Mouse (Mus musculus) MEL (cell line): Measurements from ENCODE around the gene Kcng3. TPM values are rescaled to one million over a fixed set of nuclear protein-coding genes. Genes with fewer than 3 reads are reported as not detected.

Experiments used
- DNase-seq: peaks from one replicate; pipeline ENCODE4 v3.0.0; 2011; ENCODE audit warnings: low read depth, low spot score
- H3K27ac ChIP-seq: 2 replicates; pipeline ENCODE4 v1.5.1; 2012; ENCODE audit warnings: low read depth, mild to moderate bottlenecking, control low read depth, low read length, moderate library complexity; ENCODE audit not compliant: control insufficient read depth
- H3K27me3 ChIP-seq, 2 experiments: fragments of 150-350 bp in 1 of 2; sonication (generic) in 1 of 2; 2 replicates each; pipeline ENCODE4 v1.6.1; 2012; ENCODE audit warnings: low read length in 2 of 2, mild to moderate bottlenecking in 2 of 2, improper control_type of control experiment in 1 of 2, moderate library complexity in 1 of 2; ENCODE audit not compliant: insufficient read depth in 2 of 2, control insufficient read depth in 1 of 2
- H3K36me3 ChIP-seq, 2 experiments: 2 replicates each; pipeline ENCODE4 v1.6.1; 2012 to 2014; ENCODE audit warnings: low read length in 2 of 2, improper control_type of control experiment in 1 of 2, inconsistent platforms in 1 of 2, mild to moderate bottlenecking in 1 of 2; ENCODE audit not compliant: insufficient read depth in 2 of 2, control insufficient read depth in 1 of 2
- H3K4me1 ChIP-seq, 2 experiments: fragments of 150-350 bp in 1 of 2; sonication (generic) in 1 of 2; 2 replicates each; pipeline ENCODE4 v1.6.1; 2012; ENCODE audit warnings: low read length in 2 of 2, improper control_type of control experiment in 1 of 2, mild to moderate bottlenecking in 1 of 2; ENCODE audit not compliant: insufficient read depth in 2 of 2, control insufficient read depth in 1 of 2
- H3K4me3 ChIP-seq, 2 experiments: fragments of 150-350 bp in 1 of 2; sonication (generic) in 1 of 2; 2 replicates each; pipeline ENCODE4 v1.5.1; 2012; ENCODE audit warnings: low read depth in 2 of 2, low read length in 2 of 2, mild to moderate bottlenecking in 2 of 2, moderate library complexity in 2 of 2, control low read depth in 1 of 2, improper control_type of control experiment in 1 of 2; ENCODE audit not compliant: control insufficient read depth in 1 of 2, insufficient read depth in 1 of 2
- H3K79me2 ChIP-seq: 2 replicates; pipeline ENCODE4 v1.6.1; 2012; ENCODE audit warnings: mild to moderate bottlenecking, low read length, moderate library complexity; ENCODE audit not compliant: control insufficient read depth, poor library complexity, insufficient read depth
- H3K9ac ChIP-seq: 2 replicates; pipeline ENCODE4 v1.6.1; 2012; ENCODE audit warnings: low read depth, mild to moderate bottlenecking, control low read depth, low read length, moderate library complexity; ENCODE audit not compliant: control insufficient read depth, poor library complexity, severe bottlenecking
- H3K9me3 ChIP-seq: fragments of 150-350 bp; sonication (generic); replicated peaks from 2 replicates; pipeline ENCODE4 v1.6.1; 2012; ENCODE audit warnings: mild to moderate bottlenecking, low read length, improper control_type of control experiment, moderate library complexity; ENCODE audit not compliant: insufficient read depth
- CHD1 ChIP-seq: IDR thresholded peaks from 2 replicates; pipeline ENCODE4 v1.6.1; 2012; ENCODE audit warnings: low read depth, mild to moderate bottlenecking, inconsistent platforms, low read length, improper control_type of control experiment
- E2F4 ChIP-seq: IDR thresholded peaks from 2 replicates; pipeline ENCODE4 v1.6.1; 2011; ENCODE audit warnings: low read depth, low read length, improper control_type of control experiment, borderline replicate concordance
- EP300 ChIP-seq, 2 experiments: IDR thresholded peaks; 2 replicates each; pipeline ENCODE4 v1.6.1; 2011; ENCODE audit warnings: improper control_type of control experiment in 2 of 2, low read length in 2 of 2, low read depth in 1 of 2, mild to moderate bottlenecking in 1 of 2
- GABPA ChIP-seq: IDR thresholded peaks from 2 replicates; pipeline ENCODE4 v1.6.1; 2012; ENCODE audit warnings: low read depth, mild to moderate bottlenecking, inconsistent platforms, low read length, improper control_type of control experiment, moderate library complexity
- HCFC1 ChIP-seq: IDR thresholded peaks from 2 replicates; pipeline ENCODE4 v1.6.1; 2012; ENCODE audit warnings: low read depth, mild to moderate bottlenecking, inconsistent platforms, low read length, improper control_type of control experiment, moderate library complexity
- JUND ChIP-seq: IDR thresholded peaks from 2 replicates; pipeline ENCODE4 v1.6.1; 2011; ENCODE audit warnings: low read depth, mild to moderate bottlenecking, improper control_type of control experiment, low read length
- MAZ ChIP-seq: IDR thresholded peaks from 2 replicates; pipeline ENCODE4 v1.6.1; 2012; ENCODE audit warnings: low read depth, mild to moderate bottlenecking, inconsistent platforms, low read length, improper control_type of control experiment
- MYB ChIP-seq: IDR thresholded peaks from 2 replicates; pipeline ENCODE4 v1.6.1; 2011; ENCODE audit warnings: mild to moderate bottlenecking, low read depth, low read length, improper control_type of control experiment
- NELFE ChIP-seq: IDR thresholded peaks from 2 replicates; pipeline ENCODE4 v1.6.1; 2011; ENCODE audit warnings: low read depth, low read length, improper control_type of control experiment
- POLR2AphosphoS2 ChIP-seq: IDR thresholded peaks from 2 replicates; pipeline ENCODE4 v1.6.1; 2011; ENCODE audit warnings: low read length, improper control_type of control experiment
- POLR2AphosphoS5 ChIP-seq: IDR thresholded peaks from 2 replicates; pipeline ENCODE4 v1.6.1; 2012; ENCODE audit warnings: low read depth, borderline replicate concordance, mild to moderate bottlenecking, inconsistent platforms, low read length, moderate library complexity, mixed read lengths
- TCF12 ChIP-seq: IDR thresholded peaks from 2 replicates; pipeline ENCODE4 v1.6.1; 2014; ENCODE audit warnings: low read depth, mild to moderate bottlenecking, inconsistent platforms, low read length, improper control_type of control experiment, moderate library complexity
- USF1 ChIP-seq: IDR thresholded peaks from 2 replicates; pipeline ENCODE4 v1.6.1; 2014; ENCODE audit warnings: low read depth, mild to moderate bottlenecking, inconsistent platforms, low read length, improper control_type of control experiment, moderate library complexity
- USF2 ChIP-seq, 2 experiments: IDR thresholded peaks; 2 replicates each; pipeline ENCODE4 v1.6.1; 2011 to 2012; ENCODE audit warnings: improper control_type of control experiment in 2 of 2, low read length in 2 of 2, borderline replicate concordance in 1 of 2, inconsistent platforms in 1 of 2, low read depth in 1 of 2, mild to moderate bottlenecking in 1 of 2; ENCODE audit not compliant: insufficient read depth in 1 of 2
- ZKSCAN1 ChIP-seq: IDR thresholded peaks from 2 replicates; pipeline ENCODE4 v1.6.1; 2012; ENCODE audit warnings: low read depth, mild to moderate bottlenecking, inconsistent platforms, low read length, improper control_type of control experiment, moderate library complexity
- polyA plus RNA-seq, 2 experiments: library from polyadenylated mRNA; stranded (reverse) in 1 of 2; unstranded in 1 of 2; fragments of >175 nt in 1 of 2; fragments of >200 nt in 1 of 2; gene quantifications; 2 replicates each; pipeline versions ENCODE4 v1.2.1 to v1.2.4; 2012; ENCODE audit warnings: low replicate concordance in 2 of 2, low read depth in 1 of 2; ENCODE audit not compliant: insufficient read length in 2 of 2, insufficient read depth in 1 of 2, missing spikeins in 1 of 2
- total RNA-seq: library from RNA; depleted of rRNA; stranded (reverse); fragments of 300-350 nt; gene quantifications from 2 replicates; pipeline ENCODE4 v1.2.3, GENCODE M21; 2012

Kcng3 gene
- total and polyA plus RNA-seq, 3 experiments = not detected

DNA sequence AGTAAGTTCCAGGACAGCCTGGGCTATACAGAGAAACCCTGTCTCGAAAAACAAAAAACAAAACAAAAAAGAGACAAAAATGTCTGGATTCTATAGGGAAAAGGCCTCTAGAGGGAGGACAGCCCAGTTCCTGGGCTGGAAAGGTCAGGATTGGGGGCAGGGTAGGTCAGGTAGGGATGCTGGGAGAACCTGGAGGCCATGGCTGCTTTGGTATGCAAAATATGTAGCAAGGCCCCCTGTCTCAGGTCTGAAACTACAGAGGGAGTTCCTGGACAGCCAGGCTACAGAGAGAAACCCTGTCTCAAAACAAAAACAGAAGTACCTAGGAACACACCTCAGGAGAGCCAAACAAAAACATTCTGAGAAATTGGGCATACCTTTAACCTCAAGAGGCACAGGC lies 45.7 kb upstream of the Kcng3 start:
- no peak overlapping the region for H3K27ac ChIP-seq
- no peak for TF ChIP-seq CHD1
- no peak for TF ChIP-seq POLR2AphosphoS5
- TF ChIP-seq POLR2AphosphoS2 = no peak
- no peak for TF ChIP-seq EP300 (IDR thresholded peaks at IDR 0.05; ENCODE audit: low read depth in 1 of 2, low read length in 2 of 2)
- no peak for TF ChIP-seq ZKSCAN1
- no peak for TF ChIP-seq NELFE
- TF ChIP-seq JUND = no peak
- TF ChIP-seq TCF12 = no peak
- TF ChIP-seq HCFC1 = no peak
- no peak for TF ChIP-seq USF2 (IDR thresholded peaks at IDR 0.05; ENCODE audit: borderline replicate concordance in 1 of 2, insufficient read depth in 1 of 2, low read depth in 1 of 2, low read length in 2 of 2)
- H3K36me3 ChIP-seq = no peaks in the 10 kb centered on the region
- H3K4me3 ChIP-seq = no peak overlapping the region
- no peak overlapping the region for H3K9ac ChIP-seq
- H3K9me3 ChIP-seq = no peaks in the 10 kb centered on the region
- H3K4me1 ChIP-seq = no peaks in the 10 kb centered on the region
- no peaks in the 10 kb centered on the region for H3K27me3 ChIP-seq
- no peak for DNase-seq
- no peaks in the 10 kb centered on the region for H3K79me2 ChIP-seq

DNA sequence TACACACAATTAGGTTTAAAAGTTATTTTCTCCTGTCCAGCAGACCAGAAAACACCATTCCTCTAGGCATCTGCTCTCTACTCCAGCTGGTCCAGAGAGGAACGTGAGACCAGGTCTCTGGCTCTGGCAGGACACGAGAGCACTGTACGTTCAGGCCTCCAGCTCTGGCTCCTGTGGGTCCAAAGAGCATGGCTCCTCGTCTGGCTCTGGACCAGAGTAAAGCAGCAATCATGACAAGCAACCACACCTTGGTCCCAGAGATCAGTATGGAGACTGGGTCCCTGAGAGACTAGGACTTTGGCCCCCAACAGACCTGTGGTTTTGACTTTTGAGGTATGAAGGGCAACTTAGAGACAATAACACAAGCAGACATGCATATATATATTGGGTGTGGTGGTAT lies 41.0 kb upstream of the Kcng3 start:
- Histone ChIP-seq H3K27me3 (no peaks in the 10 kb centered on the region), H3K4me1 (no peaks in the 10 kb centered on the region), H3K4me3 (no peak overlapping the region), H3K79me2 (no peaks in the 10 kb centered on the region), H3K9me3 (no peaks in the 10 kb centered on the region), H3K9ac (no peak overlapping the region), H3K36me3 (no peaks in the 10 kb centered on the region), H3K27ac (no peak overlapping the region)
- no peak for DNase-seq
- TF ChIP-seq TCF12 = no peak
- no peak for TF ChIP-seq USF1
- no peak for TF ChIP-seq MAZ
- no peak for TF ChIP-seq GABPA
- no peak for TF ChIP-seq CHD1
- TF ChIP-seq HCFC1 = no peak
- TF ChIP-seq E2F4 = no peak
- no peak for TF ChIP-seq MYB
